Mouse (Mus musculus): Measurements from ENCODE around the gene Tmed3.

DNA sequence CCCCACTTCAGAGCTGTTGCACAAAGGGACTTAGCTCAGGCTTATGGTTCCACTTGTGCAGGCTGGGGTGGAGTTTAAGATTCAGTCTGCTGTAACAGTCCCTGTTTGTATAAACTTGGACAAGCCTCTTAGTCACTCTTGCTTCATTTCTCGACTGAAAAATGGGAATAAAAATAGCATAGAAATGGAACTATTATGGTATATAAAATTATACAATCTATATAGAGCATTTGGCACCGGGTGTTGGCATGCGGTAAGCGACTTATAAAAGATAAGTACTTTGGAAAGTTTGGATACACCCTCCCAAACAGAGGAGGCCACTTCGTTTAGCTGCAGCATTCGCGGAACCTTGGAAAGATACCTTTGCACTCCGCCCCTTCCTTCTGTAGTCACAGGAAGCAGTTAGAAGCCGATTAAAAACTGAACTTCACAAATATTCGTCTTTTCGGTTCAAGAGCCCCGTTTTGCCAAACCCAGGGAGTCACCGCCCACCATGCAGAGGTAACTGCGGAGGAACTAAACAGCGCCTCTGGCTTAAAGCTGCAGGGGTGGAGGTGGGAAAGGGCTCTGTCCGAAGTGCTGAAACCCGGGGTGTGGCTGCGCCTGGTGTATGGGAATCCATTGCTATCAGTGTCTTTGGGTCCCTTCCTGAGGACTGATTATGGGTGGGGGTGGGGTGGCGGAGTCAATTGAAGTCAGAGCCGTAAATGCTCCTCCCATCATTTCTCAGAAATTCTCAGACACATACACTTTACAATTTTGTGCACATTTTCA is 32.3 kb upstream of the Tmed3 start:
- no peak for TF ChIP-seq POLR2A (IDR thresholded peaks at IDR 0.05; ENCODE audit: low read depth, low read length)
- no peak for TF ChIP-seq MXI1 (IDR thresholded peaks at IDR 0.05; ENCODE audit: low read depth, low read length)
- TF ChIP-seq CTCF (conservative IDR thresholded peaks at IDR 0.05 in 1 of 2, IDR thresholded peaks at IDR 0.05 in 1 of 2; ENCODE audit: low read depth in 2 of 2, low read length in 2 of 2): no peak
- TF ChIP-seq ZNF384 (IDR thresholded peaks at IDR 0.05; ENCODE audit: low read depth, low read length): no peak
- no peak for TF ChIP-seq MAFK (IDR thresholded peaks at IDR 0.05; ENCODE audit: insufficient replicate concordance, low read length)
- TF ChIP-seq MAX (IDR thresholded peaks at IDR 0.05; ENCODE audit: low read length): no peak

Data from CH12.LX (cell line).